Comparison of ENCODE assay signal across 14 mouse cellular contexts in the genomic region with DNA sequence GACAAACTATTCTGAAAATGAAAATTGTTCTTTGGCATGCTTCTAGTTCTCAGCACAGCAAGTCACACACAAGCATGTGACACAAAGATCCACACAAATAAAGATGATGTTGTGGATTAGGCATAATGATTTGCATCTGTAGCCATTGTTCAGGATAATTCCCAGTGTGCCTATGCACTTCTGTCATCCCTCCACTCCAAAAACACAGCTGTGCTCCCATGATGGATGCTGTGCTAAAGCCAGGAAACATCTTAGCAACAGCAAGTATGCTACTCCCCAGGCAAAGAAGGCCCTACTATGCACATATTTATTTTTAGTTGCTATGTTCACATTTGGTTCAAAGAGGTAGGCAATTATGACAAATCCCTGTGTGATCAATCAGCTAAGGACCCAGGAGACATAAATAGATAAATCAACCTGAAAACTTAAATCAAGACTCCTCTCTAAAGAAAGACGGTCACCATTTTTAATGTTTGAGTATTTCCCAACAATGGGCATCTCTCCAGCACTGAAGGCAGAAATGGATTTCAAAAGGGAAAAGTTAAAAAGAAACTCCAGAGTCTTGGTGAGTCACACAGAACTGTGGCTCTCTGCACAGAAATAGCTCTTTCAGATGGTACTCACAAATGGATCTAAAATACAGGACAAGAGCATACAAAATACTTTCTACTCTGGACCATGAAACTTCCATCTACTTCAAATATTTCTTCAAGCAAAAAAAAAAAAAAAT.
DNase-seq lines count a peak whose midpoint lies in the region; ATAC-seq lines count a peak whose summit lies in the region.
"Had no signal": no experiment of that assay in that cellular context is flagged by ENCODE, and none has a peak within 500 bp of the region (broad histone marks: within the 10 kb centered on the region; RNA-seq: fewer than 3 reads in every experiment).

No protein-coding gene starts in this region.

- H3K4me2 ChIP-seq in heart, embryonic 11.5 days: no peak overlapping the region
- no peak overlapping the region for H3K4me2 ChIP-seq in neural tube, embryonic 13.5 days

- no peak overlapping the region for H3K9ac ChIP-seq in heart, embryonic 11.5 days (ENCODE audit: low read depth, low read length)
- H3K9ac ChIP-seq in neural tube, embryonic 13.5 days: no peak overlapping the region

- H3K4me1 ChIP-seq in heart, embryonic 11.5 days (ENCODE audit: control insufficient read depth, insufficient read depth, low read length): no peaks in the 10 kb centered on the region
- peaks cover 4% of the 10 kb centered on the region; the same call in 1 of the 2 replicates for H3K4me1 ChIP-seq in neural tube, embryonic 13.5 days (replicated peaks)
- H3K4me1 ChIP-seq: midbrain, embryonic 10.5 days had no signal

- WGBS in heart, embryonic 11.5 days (ENCODE audit: insufficient replicate concordance): 87% methylated on average over 1 of the region's 1 CpGs
- 62% methylated on average over 1 of the region's 1 CpGs for WGBS in neural tube, embryonic 13.5 days

- no peak for ATAC-seq in heart, embryonic 11.5 days (replicated peaks; ENCODE audit: insufficient number of reproducible peaks, low FRiP score, low TSS enrichment)
- peak; percentile 50; the same call in 1 of the 2 replicates for ATAC-seq in neural tube, embryonic 13.5 days (ENCODE audit: low read depth)
- no peak for ATAC-seq in cerebellum, adult (ENCODE audit: insufficient number of reproducible peaks, low FRiP score, low TSS enrichment)
- ATAC-seq: intestine, postnatal 0 days had no signal

- H3K27ac ChIP-seq in heart, embryonic 11.5 days (ENCODE audit: low read depth, low read length): no peak overlapping the region
- H3K27ac ChIP-seq in neural tube, embryonic 13.5 days (replicated peaks): no peak overlapping the region; the same call in 1 of the 2 replicates
- H3K27ac ChIP-seq: heart, adult 2 months; midbrain, embryonic 10.5 days had no signal

- H3K4me3 ChIP-seq in heart, embryonic 11.5 days (ENCODE audit: low read depth, low read length): no peak overlapping the region
- H3K4me3 ChIP-seq in neural tube, embryonic 13.5 days: no peak overlapping the region
- H3K4me3 ChIP-seq: heart, adult 2 months; midbrain, embryonic 10.5 days had no signal

- H3K36me3 ChIP-seq in heart, embryonic 11.5 days (ENCODE audit: control insufficient read depth, insufficient read depth, low read length): no peaks in the 10 kb centered on the region
- no peaks in the 10 kb centered on the region for H3K36me3 ChIP-seq in neural tube, embryonic 13.5 days
- H3K36me3 ChIP-seq: midbrain, embryonic 10.5 days had no signal

- peak; percentile 11 for DNase-seq in adrenal gland, adult 2 months
- DNase-seq in adrenal gland, adult 8-10 months: no peak
- DNase-seq in heart, adult 8-10 months (ENCODE audit: low spot score): peak; percentile 15
- no peak for DNase-seq in neural tube, embryonic 10.5 days (ENCODE audit: extremely low spot score, low spot score)
- peak; percentile 43 for DNase-seq in telencephalon, adult 2 months (ENCODE audit: low read depth, low spot score)
- DNase-seq: cerebellum, adult 8-10 months; kidney, postnatal 36 days; liver had no signal

- no peaks in the 10 kb centered on the region for H3K9me3 ChIP-seq in heart, embryonic 11.5 days (replicated peaks; ENCODE audit: control insufficient read depth, low read length)
- no peaks in the 10 kb centered on the region for H3K9me3 ChIP-seq in neural tube, embryonic 13.5 days
- H3K9me3 ChIP-seq: midbrain, embryonic 10.5 days had no signal

- peaks cover 2% of the 10 kb centered on the region; the same call in 1 of the 2 replicates for H3K27me3 ChIP-seq in heart, embryonic 11.5 days (ENCODE audit: control insufficient read depth, insufficient read depth, low read length)
- peaks cover 55% of the 10 kb centered on the region for H3K27me3 ChIP-seq in neural tube, embryonic 13.5 days

Comparison
In these comparisons a context has a peak if more than half of its experiments do, and no peak if none do; other contexts are left out.
1. DNase-seq: peak in adrenal gland, adult 2 months (single experiment), heart, adult 8-10 months (single experiment) and telencephalon, adult 2 months (single experiment); none in adrenal gland, adult 8-10 months (single experiment) and neural tube, embryonic 10.5 days (single experiment).